Mouse (Mus musculus) spleen, adult 2 months (tissue): ENCODE measurements around the gene Gfral. TPM values are rescaled to one million over a fixed set of nuclear protein-coding genes. Genes with fewer than 3 reads are reported as not detected.

Source experiments
- DNase-seq, 2 experiments: peaks; one replicate each; pipeline versions ENCODE4 v3.0.0 to v3.0.0-alpha.2; 2012 to 2021; ENCODE audit warnings: low spot score in 2 of 2, low read depth in 1 of 2
- H3K27ac ChIP-seq: fragments of 200-500 bp; 2 replicates; pipeline ENCODE4 v1.5.1; 2012; ENCODE audit warnings: low read length, inconsistent platforms; ENCODE audit not compliant: insufficient read depth
- H3K27me3 ChIP-seq: fragments of 200-500 bp; 2 replicates; pipeline ENCODE4 v1.6.1; 2012; ENCODE audit warnings: mild to moderate bottlenecking, moderate library complexity, low read length, inconsistent platforms; ENCODE audit not compliant: control insufficient read depth, insufficient read depth
- H3K36me3 ChIP-seq: fragments of 200-500 bp; 2 replicates; pipeline ENCODE4 v1.6.1; 2012; ENCODE audit warnings: mild to moderate bottlenecking, low read length, inconsistent platforms; ENCODE audit not compliant: control insufficient read depth, insufficient read depth
- H3K4me1 ChIP-seq: fragments of 200-500 bp; 2 replicates; pipeline ENCODE4 v1.6.1; 2011; ENCODE audit warnings: inconsistent platforms; ENCODE audit not compliant: control insufficient read depth, insufficient read depth, insufficient read length
- H3K4me3 ChIP-seq: fragments of 200-500 bp; 2 replicates; pipeline ENCODE4 v1.5.1; 2011; ENCODE audit warnings: mild to moderate bottlenecking, inconsistent platforms; ENCODE audit not compliant: insufficient read depth, insufficient read length; ENCODE audit errors: extremely low read depth
- CTCF ChIP-seq: fragments of 200-500 bp; IDR thresholded peaks from 2 replicates; pipeline ENCODE4 v1.5.1; 2011; ENCODE audit warnings: mild to moderate bottlenecking, inconsistent platforms; ENCODE audit not compliant: insufficient read depth, insufficient read length, insufficient replicate concordance; ENCODE audit errors: extremely low read depth
- POLR2A ChIP-seq: fragments of 200-500 bp; IDR thresholded peaks from 2 replicates; pipeline ENCODE4 v1.6.1; 2011; ENCODE audit warnings: low read depth, low read length, inconsistent platforms
- WGBS: fragments of 180-500 bp; shearing (Covaris S2); methylation state at CpG from one replicate; pipeline ENCODE4 v1.1.7; 2018; 5-methylcytosine and 5-hydroxymethylcytosine counted together
- polyA plus RNA-seq: library from polyadenylated mRNA; depleted of rRNA; stranded (reverse); fragments of >200 nt; gene quantifications from 2 replicates; pipeline ENCODE4 v1.2.3, GENCODE M21; 2012

Gfral gene
- polyA plus RNA-seq, 1 experiment, result not detected

GRCm38 (mm10) chr9:76179221-76179620 lies 34.2 kb downstream of the Gfral start:
- H3K4me3 ChIP-seq, result no peak overlapping the region
- H3K36me3 ChIP-seq, result no peaks in the 10 kb centered on the region
- no peak for TF ChIP-seq CTCF
- no peak for TF ChIP-seq POLR2A
- no peak overlapping the region for H3K27ac ChIP-seq
- no peaks in the 10 kb centered on the region for H3K4me1 ChIP-seq
- no peak for DNase-seq
- no peaks in the 10 kb centered on the region for H3K27me3 ChIP-seq

GRCm38 (mm10) chr9:76172686-76173295 lies 40.7 kb downstream of the Gfral start:
- H3K36me3 ChIP-seq, result no peaks in the 10 kb centered on the region
- H3K4me3 ChIP-seq, result no peak overlapping the region
- no peaks in the 10 kb centered on the region for H3K4me1 ChIP-seq
- no peak for DNase-seq
- no peaks in the 10 kb centered on the region for H3K27me3 ChIP-seq
- WGBS, result 83% methylated on average over 5 of the region's 5 CpGs
- TF ChIP-seq POLR2A (no peak), CTCF (no peak)
- H3K27ac ChIP-seq, result no peak overlapping the region

- 51% methylated on average over 3 of the region's 3 CpGs for WGBS
- no peak overlapping the region for H3K4me3 ChIP-seq
- no peak for TF ChIP-seq POLR2A
- no peak overlapping the region for H3K27ac ChIP-seq
- no peaks in the 10 kb centered on the region for H3K36me3 ChIP-seq
- H3K27me3 ChIP-seq, result no peaks in the 10 kb centered on the region
- no peak for DNase-seq
- no peaks in the 10 kb centered on the region for H3K4me1 ChIP-seq
These were observed 45.1 kb downstream of the Gfral start for GRCm38 (mm10) chr9:76168355-76168754.

GRCm38 (mm10) chr9:76162446-76162845 lies 51.0 kb downstream of the Gfral start:
- Histone ChIP-seq H3K27me3 (no peaks in the 10 kb centered on the region), H3K36me3 (no peaks in the 10 kb centered on the region), H3K4me3 (no peak overlapping the region), H3K27ac (no peak overlapping the region), H3K4me1 (no peaks in the 10 kb centered on the region)
- WGBS, result 74% methylated on average over 8 of the region's 8 CpGs
- no peak for DNase-seq
- TF ChIP-seq POLR2A (no peak), CTCF (no peak)

- no peaks in the 10 kb centered on the region for H3K27me3 ChIP-seq
- H3K36me3 ChIP-seq, result no peaks in the 10 kb centered on the region
- WGBS, result 68% methylated on average over 3 of the region's 3 CpGs
- no peak overlapping the region for H3K4me3 ChIP-seq
- no peaks in the 10 kb centered on the region for H3K4me1 ChIP-seq
- no peak for TF ChIP-seq POLR2A
- TF ChIP-seq CTCF, result no peak
- no peak overlapping the region for H3K27ac ChIP-seq
- no peak for DNase-seq
These were observed 67.9 kb downstream of the Gfral start for GRCm38 (mm10) chr9:76145593-76145992.

- no peak for TF ChIP-seq CTCF
- no peak for TF ChIP-seq POLR2A
- Histone ChIP-seq H3K27me3 (no peaks in the 10 kb centered on the region), H3K4me3 (no peak overlapping the region), H3K4me1 (no peaks in the 10 kb centered on the region), H3K27ac (no peak overlapping the region), H3K36me3 (no peaks in the 10 kb centered on the region)
- DNase-seq, result no peak
- WGBS, result 82% methylated on average over 3 of the region's 3 CpGs
These were observed 74.9 kb downstream of the Gfral start for GRCm38 (mm10) chr9:76138378-76139109.

- 82% methylated on average over 6 of the region's 6 CpGs for WGBS
- H3K36me3 ChIP-seq, result no peaks in the 10 kb centered on the region
- H3K27me3 ChIP-seq, result no peaks in the 10 kb centered on the region
- TF ChIP-seq POLR2A (no peak), CTCF (no peak)
- no peak overlapping the region for H3K27ac ChIP-seq
- no peak for DNase-seq
- no peak overlapping the region for H3K4me3 ChIP-seq
- H3K4me1 ChIP-seq, result no peaks in the 10 kb centered on the region
These were observed 79.4 kb downstream of the Gfral start for GRCm38 (mm10) chr9:76134042-76134441.
